ENCODE assay signal across 8 mouse cellular contexts in genomic region chr1:158953479-158954207, GRCm38 (mm10). TPM values are rescaled to one million over a fixed set of nuclear protein-coding genes. Genes with fewer than 3 reads are reported as not detected.
DNase-seq lines count a peak whose midpoint lies in the region; ATAC-seq and TF ChIP-seq lines count a peak whose summit lies in the region.

No protein-coding gene starts in this region.

- H3K27ac ChIP-seq in kidney, embryonic 14.5 days (ENCODE audit: low read depth, low read length) = no peak overlapping the region
- no peak overlapping the region for H3K27ac ChIP-seq in liver, embryonic 11.5 days (ENCODE audit: low read depth, low read length)

- H3K4me2 ChIP-seq in kidney, embryonic 14.5 days (replicated peaks; ENCODE audit: low read depth, low read length) = no peak overlapping the region
- H3K4me2 ChIP-seq in liver, embryonic 11.5 days = no peak overlapping the region

- H3K9me3 ChIP-seq in kidney, embryonic 14.5 days (ENCODE audit: control insufficient read depth, low read length) = no peaks in the 10 kb centered on the region
- H3K9me3 ChIP-seq in liver, embryonic 11.5 days (ENCODE audit: control insufficient read depth, low read length) = no peaks in the 10 kb centered on the region

- no peak overlapping the region for H3K4me3 ChIP-seq in C2C12 (ENCODE audit: insufficient read depth, poor library complexity, severe bottlenecking)
- H3K4me3 ChIP-seq in kidney, embryonic 14.5 days (ENCODE audit: low read length) = no peak overlapping the region
- no peak overlapping the region for H3K4me3 ChIP-seq in liver, embryonic 11.5 days (ENCODE audit: low read depth, low read length)

- H3K4me1 ChIP-seq in kidney, embryonic 14.5 days (ENCODE audit: control insufficient read depth, insufficient read depth, low read length) = no peaks in the 10 kb centered on the region
- H3K4me1 ChIP-seq in liver, embryonic 11.5 days (replicated peaks; ENCODE audit: control insufficient read depth, insufficient read depth, low read length) = no peaks in the 10 kb centered on the region

- intact Hi-C loops in gastrocnemius, postnatal 14 days (cut with DNase I; ENCODE audit: low total_unique reads) = loop anchor here (2.0 to 5.0 kb wide), 3 partner anchors 109 to 281 kb away; no protein-coding TSS in a partner anchor

- H3ac ChIP-seq in C2C12 (ENCODE audit: control insufficient read depth, insufficient read length, low read depth) = no peak overlapping the region

- 39% methylated on average over 6 of the region's 6 CpGs for WGBS in kidney, embryonic 14.5 days
- WGBS in liver, embryonic 11.5 days = 37% methylated on average over 6 of the region's 6 CpGs

- DNase-seq in gastrocnemius, postnatal 14 days = peak; percentile 28
- DNase-seq in liver, embryonic 11.5 days (ENCODE audit: low spot score) = peak; percentile 39
- DNase-seq in ovary, postnatal 14 days (ENCODE audit: low spot score) = peak; percentile 63

- H3K27me3 ChIP-seq in C2C12 (ENCODE audit: control insufficient read depth, insufficient read depth, insufficient read length) = peaks cover 7% of the 10 kb centered on the region
- no peaks in the 10 kb centered on the region for H3K27me3 ChIP-seq in kidney, embryonic 14.5 days (ENCODE audit: control insufficient read depth, insufficient read depth, low read length)
- H3K27me3 ChIP-seq in liver, embryonic 11.5 days (replicated peaks; ENCODE audit: control insufficient read depth, insufficient read depth, low read length) = no peaks in the 10 kb centered on the region

- ATAC-seq in activated CD4-positive, CD25-positive, alpha-beta regulatory T cell, adult 4 months = peak; percentile 43
- ATAC-seq in common myeloid progenitor, adult 5-6 weeks (replicated peaks; ENCODE audit: low read depth, poor library complexity, severe bottlenecking) = peak; percentile 84; the same call in 1 of the 2 replicates
- ATAC-seq in kidney, embryonic 14.5 days (ENCODE audit: low FRiP score, low TSS enrichment) = peak; percentile 91
- peak; percentile 54; the same call in 1 of the 2 replicates for ATAC-seq in liver, embryonic 11.5 days (replicated peaks; ENCODE audit: low FRiP score)
- no peak for ATAC-seq in monocyte, adult 5-6 weeks (replicated peaks; ENCODE audit: insufficient number of reproducible peaks, low FRiP score, low TSS enrichment, poor library complexity, severe bottlenecking)

- H3K79me3 ChIP-seq in C2C12 (ENCODE audit: low read depth) = no peaks in the 10 kb centered on the region

- peak; percentile 51 for TF ChIP-seq CTCF in C2C12 (IDR thresholded peaks at IDR 0.05; ENCODE audit: control insufficient read depth, insufficient read depth, insufficient read length)

- H3K79me2 ChIP-seq in C2C12 (ENCODE audit: control insufficient read depth, insufficient read depth) = no peaks in the 10 kb centered on the region

- H3K9ac ChIP-seq in kidney, embryonic 14.5 days (ENCODE audit: low read depth, low read length) = no peak overlapping the region
- no peak overlapping the region for H3K9ac ChIP-seq in liver, embryonic 11.5 days (ENCODE audit: low read depth, low read length)

- H3K36me3 ChIP-seq in C2C12 (ENCODE audit: control insufficient read depth, insufficient read depth) = no peaks in the 10 kb centered on the region
- H3K36me3 ChIP-seq in kidney, embryonic 14.5 days (ENCODE audit: control insufficient read depth, insufficient read depth, low read length) = no peaks in the 10 kb centered on the region
- no peaks in the 10 kb centered on the region for H3K36me3 ChIP-seq in liver, embryonic 11.5 days (ENCODE audit: control insufficient read depth, insufficient read depth, low read length)

TF ChIP-seq in C2C12, 6 proteins besides CTCF, POLR2A, EP300 and RAD21:
- no peak for TF ChIP-seq FOSL1 (IDR thresholded peaks at IDR 0.05; ENCODE audit: insufficient read depth, low read length, poor library complexity, severe bottlenecking)
- no peak for TF ChIP-seq MYOD1 (IDR thresholded peaks at IDR 0.05; ENCODE audit: control insufficient read depth, insufficient read length, low read depth)
- no peak for TF ChIP-seq USF1 (IDR thresholded peaks at IDR 0.05; ENCODE audit: low read depth)
- TF ChIP-seq MYOG (IDR thresholded peaks at IDR 0.05; ENCODE audit: control insufficient read depth, extremely low read depth, insufficient read length) = no peak
- TF ChIP-seq CEBPB (IDR thresholded peaks at IDR 0.05; ENCODE audit: low read depth) = no peak
- no peak for TF ChIP-seq MAX (IDR thresholded peaks at IDR 0.05)

RNA-seq across cellular contexts. Expression of gene Pappa2, which starts 26.6 kb away (rescaled TPM):
- under 0.01 TPM for polyA plus RNA-seq in C2C12 (2012; fragmentation: generic; extraction: Trizol)
- polyA plus RNA-seq in activated CD4-positive, CD25-positive, alpha-beta regulatory T cell, adult 4 months (2017; shearing (Covaris generic)) = under 1 TPM in 1 of 2 experiments, not detected in 1; 0.05 TPM
- total RNA-seq in common myeloid progenitor, adult 5-6 weeks (2017) = not detected in 2 replicates
- total RNA-seq in gastrocnemius, postnatal 14 days (2021) = under 1 TPM; 0.11 to 0.21 TPM
- 0.41 and 0.77 TPM in 2 replicates for polyA plus RNA-seq in kidney, embryonic 14.5 days (2014; fragmentation: Nextera tagmentation; extraction: Ambion mirVana)
- polyA plus RNA-seq in liver, embryonic 11.5 days (2014; fragmentation: Nextera tagmentation; extraction: Ambion mirVana) = 0.08 TPM in 2 replicates
- total RNA-seq in monocyte, adult 5-6 weeks (2017) = not detected in 3 replicates
